Mouse (Mus musculus): ENCODE measurements around the gene Hps4. TPM values are rescaled to one million over a fixed set of nuclear protein-coding genes. Genes with fewer than 3 reads are reported as not detected.
A peak's percentile ranks its signal among the peaks of the same experiment; 100 is the strongest.
"Not testable (repeated sequence)": the region's sequence is repeated elsewhere in the genome, so short reads cannot be mapped to it uniquely, and the experiment has no call there.

The Hps4 gene
- total RNA-seq (2021), result 10 to 100 TPM; 25.7 to 29.6 TPM
- long read RNA-seq, experiment 1, partial matches to known transcripts, result 13 of 27 reads
- long read RNA-seq, experiment 1, other reads (novel, unspliced or antisense), result 7 of 27 reads
- long read RNA-seq, experiment 2, transcript Hps4-201 (14 exons, 2,836 nt), result major isoform, 6 of 18 reads
- long read RNA-seq, experiment 2, partial matches to known transcripts, result 6 of 18 reads
- long read RNA-seq, experiment 2, other reads (novel, unspliced or antisense), result 3 of 18 reads

DNA sequence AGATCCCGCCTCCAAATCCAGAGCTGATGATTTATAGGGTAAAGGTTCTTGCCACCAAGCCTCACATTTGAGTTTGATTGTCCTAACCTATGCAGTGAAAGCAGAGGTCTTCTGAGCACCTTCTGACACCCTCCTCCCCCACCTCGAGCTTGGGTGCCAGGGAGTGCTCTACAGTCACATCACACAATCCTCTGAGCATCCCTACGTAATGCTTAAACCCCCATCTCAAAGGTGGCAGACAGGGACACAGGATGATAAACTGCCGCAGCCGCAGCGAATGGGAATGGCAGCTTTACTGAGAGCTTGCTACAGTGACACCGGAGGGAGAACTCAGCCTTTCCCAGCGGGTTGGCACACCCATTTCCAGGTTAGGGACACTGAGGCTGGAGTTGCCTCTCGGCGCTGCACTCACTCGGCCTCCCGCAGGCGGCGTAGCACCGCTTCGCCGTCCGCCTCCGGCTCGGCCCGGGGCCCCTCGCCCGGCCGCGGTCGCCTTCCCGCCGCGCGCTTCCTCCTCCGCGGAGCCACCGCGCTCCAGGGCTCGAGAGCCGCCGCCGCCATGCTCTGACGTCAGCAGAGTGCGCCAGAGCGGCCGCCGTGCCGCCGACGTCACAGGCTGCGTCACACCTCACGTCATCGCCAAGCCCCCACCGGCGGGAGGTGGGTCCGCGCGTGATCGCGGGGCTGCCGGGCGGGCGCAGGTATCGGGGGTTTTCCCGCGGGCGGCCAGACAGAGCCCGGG is at the start of gene Hps4, which contains the start of gene Srrd:
Gene Hps4, plus strand, starts transcription at position 621 of the 742 bp plus-strand sequence.
Gene Srrd, minus strand, starts transcription at position 578 of the 742 bp plus-strand sequence.
- peak; percentile 94 for DNase-seq

DNA sequence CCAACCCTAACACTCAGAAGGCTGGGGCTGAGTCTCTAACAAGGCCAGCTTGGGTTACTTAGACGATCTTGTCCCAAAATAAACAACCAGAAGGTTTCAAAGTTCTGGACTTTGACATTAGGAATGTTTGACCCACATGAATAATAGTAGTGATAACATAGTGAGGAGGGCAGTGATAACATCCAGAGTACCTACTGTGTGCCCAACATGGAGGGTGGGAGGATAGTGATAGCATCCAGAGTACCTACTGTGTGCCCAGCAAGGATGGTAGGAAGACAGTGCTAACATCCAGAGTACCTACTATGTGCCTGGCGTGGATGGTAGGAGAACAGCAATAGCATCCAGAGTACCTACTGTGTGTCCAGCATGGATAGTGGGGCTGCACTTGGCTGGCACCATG is 49.1 kb upstream of the Hps4 start:
- DNase-seq, result no peak

DNA sequence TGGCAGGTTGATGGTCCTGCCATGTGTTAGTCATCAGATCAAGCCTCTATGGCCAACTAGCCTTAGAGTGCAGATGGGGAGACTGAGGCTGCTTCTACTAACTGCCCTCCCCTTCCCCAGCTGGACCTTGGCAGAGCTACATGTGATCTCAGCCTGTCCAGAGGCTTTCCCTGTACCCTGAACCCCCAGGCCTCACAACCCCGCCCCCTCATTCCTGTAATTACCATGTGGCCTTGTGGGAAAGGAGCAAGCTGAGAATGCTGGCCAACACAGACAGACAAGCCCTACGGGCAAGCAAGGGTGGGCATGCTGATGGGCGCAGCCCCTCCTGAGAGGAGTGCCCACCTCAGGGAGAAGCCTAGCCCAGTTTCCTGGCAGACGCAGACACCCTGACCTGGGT is 48.2 kb upstream of the Hps4 start:
- DNase-seq, result no peak

DNA sequence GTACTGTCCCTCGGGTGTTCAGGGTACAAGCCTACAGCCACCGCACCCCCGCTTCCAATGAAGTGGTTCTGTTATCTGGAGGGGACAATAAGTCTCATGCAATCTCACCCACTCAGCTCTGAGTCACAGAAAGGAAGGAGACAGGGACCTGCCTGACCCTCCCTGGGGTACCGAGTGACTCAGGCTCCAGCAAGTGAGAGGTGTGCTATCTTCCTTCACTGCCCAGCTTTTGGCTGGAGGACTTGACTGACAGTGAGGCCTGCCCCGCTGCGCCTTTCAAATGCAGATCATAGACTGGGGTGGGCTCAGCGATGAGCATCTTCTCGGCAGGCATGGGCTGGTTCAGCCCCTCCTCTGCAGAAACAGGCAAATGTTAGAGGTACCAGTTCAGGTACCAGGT is 47.7 kb upstream of the Hps4 start:
- DNase-seq, result no peak

DNA sequence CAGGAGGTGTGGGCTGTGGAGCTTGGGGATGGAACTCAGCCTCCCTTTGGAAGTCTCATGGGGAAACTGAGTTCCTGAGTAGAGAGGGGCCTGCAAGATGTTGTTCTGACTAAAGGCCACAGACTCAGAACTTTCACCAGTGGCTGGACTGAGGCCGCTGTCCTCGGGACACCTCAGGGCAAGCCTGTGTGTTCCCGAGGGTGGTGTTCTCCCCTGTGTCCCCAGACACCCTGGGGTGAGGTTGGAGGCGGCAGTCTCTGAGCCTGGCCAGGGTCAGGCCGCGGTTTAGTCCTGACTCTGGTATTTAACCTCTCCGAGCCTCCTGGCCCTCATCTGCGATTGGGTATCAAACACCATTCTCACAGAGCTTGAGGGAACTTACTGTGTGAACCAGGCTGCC is 47.3 kb upstream of the Hps4 start:
- no peak for DNase-seq

DNA sequence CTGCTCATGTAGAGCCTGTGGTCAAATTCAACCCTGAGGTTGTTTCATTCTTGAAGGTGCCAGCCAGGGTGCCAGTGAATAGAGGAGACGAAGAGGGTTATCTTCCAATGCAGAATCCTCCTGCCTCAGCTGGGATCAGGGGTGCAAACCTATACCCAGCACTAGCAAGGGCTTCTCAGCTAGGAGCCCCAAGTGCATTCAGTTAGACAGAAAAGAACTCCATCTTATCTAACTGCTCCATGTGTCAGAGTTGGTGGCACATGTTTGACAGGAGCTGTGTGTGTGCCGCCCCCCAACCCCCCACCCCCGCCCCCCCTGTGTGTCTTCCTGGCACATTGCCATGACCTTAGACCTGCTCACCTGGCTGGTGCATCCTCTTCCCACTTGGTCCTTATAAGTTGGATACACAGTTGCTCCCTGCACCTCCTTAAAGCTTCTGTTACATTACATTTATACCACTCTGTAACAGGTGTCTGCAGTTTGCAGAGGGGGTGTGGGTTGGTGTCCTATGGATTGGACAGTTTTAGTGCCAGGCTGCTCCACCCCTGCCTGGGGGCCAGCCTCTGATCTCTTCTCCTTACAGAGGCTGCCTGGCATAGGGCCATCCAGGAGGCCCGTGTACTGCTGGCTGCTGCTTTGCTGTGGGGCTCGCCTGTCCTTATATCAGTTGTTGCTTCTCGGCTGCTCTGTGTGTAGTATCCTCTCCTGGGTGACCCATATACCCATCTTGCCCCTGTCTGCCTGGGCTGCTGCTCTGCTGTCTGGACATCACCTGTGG is 46.3 kb upstream of the Hps4 start:
- DNase-seq, result no peak

DNA sequence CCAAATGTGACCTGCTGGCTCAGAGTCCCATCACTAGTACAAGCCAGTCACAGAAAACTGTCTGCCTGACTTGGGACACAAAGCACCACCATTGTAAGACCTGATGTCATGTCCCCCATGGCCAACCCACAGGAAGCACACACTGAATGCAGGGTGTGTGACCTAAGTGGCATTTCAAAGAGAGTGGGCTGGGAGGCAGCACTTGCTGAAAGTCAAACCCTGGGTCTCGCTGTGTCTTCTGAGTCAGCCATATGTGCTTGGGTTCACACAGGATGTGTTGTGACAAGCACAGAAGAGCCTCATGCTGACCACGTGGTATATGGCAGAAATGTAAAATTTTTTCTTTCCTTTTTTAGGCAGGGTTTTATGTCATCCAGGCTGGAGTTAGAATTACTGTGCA is 45.6 kb upstream of the Hps4 start:
- no peak for DNase-seq

DNA sequence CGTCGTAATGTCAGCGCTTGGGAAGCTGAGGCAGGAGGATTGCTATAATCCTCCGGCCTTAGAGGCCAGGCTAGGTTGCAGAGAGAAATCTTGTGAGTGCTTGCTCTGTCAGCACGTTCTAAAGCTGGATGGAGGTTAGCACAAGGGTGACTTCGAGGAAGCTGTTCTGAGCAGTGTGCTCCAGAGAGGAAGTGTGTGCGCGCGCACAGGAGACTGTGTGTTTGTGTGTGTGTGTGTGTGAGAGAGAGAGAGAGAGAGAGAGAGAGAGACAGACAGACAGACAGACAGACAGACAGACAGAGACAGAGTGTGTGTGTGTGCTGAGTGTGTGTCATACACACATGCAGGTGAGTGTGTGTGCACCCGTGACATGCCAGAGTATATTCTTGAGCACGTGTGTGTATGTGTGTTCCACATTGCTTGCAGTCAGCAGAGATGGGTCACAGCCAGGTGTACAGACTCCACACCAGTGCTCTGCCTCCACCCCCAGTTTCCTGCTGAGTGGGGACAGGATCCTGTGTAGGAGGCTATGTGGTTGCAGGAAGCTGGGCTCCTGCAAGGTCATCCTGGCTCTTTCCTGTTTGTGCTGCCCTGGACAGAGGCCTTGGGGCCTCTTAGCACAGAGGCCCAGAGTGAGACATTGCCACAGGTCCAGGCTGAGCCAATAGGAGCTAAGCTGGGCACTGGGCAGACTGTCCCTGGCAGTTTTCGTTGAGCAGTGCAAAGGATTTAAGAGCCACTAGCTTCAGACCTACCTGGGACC is 44.5 kb upstream of the Hps4 start:
- DNase-seq, result peak; percentile 81

DNA sequence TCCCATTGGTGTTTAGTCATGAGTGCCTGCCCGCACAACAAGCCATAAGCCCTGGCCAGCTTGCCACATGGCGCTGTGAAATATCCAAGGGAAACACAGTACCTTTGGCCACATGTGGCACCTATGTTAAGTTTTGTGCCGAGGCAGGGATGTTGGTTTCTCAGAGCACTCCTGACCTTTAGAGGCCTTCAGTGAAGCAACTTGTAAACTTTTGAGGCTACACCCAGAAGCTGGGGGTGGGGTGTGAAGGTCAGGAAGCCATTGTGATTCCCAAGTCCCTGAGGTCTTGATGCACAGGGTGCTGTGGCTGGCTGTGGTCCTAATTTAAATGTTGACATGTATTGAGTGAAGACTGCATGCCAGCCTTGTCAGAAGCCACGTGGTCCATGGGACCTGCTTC is 43.5 kb upstream of the Hps4 start:
- no peak for DNase-seq

DNA sequence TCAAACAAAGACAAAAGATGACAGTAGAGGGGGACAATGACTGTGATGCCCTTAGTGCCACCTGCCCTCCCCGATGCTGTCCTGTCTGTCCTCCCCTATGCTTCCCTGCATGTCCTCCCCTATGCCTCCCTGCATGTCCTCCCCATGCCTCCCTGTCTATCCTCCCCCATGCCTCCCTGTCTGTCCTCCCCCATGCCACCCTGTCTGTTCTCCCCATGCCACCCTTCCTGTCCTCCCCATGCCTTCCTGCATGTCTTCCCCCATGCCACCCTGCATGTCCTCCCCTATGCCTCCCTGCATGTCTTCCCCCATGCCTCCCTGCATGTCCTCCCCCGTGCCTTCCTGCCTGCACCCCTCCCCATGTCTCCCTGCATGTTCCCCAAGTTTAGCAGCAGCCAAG is 42.8 kb upstream of the Hps4 start:
- DNase-seq, result no peak

DNA sequence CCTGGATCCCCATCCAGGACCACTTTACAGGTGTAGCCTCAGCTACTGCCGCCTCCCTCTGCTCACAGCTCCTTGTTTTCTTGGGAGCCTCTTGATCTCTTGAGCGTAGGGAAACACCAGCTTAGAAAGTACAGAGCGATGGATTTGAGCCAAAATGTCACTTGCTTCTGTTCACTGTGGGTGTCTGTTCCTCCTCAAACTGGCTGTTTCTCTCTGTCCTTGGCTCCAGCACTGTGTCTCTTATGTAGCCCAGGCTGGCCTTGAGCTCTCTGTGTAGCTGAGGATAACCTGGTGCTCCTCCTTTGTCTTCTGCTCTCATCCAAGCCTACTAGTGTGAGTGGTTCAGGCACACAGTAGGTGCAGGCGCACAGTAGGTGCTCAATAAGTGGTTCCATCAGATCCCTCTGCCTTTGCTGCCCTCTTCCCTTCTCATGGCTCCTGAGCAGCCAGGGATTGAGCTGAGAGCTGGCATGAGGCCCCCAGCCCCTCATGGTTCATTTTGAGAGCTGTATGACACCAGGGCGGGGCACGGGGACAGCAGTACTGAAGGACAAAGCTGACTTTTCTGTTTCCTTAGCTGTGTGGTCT is 42.1 kb upstream of the Hps4 start:
- no peak for DNase-seq

DNA sequence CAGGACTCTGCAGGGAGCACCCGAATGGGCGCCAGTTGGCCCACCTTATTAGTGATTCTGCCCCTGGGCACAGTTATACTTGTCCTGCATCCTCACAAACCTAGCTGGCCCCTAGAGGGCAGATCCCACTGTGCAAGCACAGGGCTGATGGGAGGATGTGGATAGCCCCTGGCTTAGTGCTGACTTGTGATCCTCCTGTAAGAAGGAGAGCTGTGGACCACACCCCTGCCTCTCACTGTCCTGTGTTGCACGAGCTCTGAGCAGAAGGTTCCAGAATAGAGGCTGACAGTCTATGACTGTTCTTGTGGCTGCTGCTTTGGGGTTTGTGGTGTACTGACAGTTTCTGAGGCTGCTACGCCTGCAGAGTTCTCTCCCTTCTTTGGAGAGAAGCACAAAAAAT is 41.2 kb upstream of the Hps4 start:
- DNase-seq, result no peak

DNA sequence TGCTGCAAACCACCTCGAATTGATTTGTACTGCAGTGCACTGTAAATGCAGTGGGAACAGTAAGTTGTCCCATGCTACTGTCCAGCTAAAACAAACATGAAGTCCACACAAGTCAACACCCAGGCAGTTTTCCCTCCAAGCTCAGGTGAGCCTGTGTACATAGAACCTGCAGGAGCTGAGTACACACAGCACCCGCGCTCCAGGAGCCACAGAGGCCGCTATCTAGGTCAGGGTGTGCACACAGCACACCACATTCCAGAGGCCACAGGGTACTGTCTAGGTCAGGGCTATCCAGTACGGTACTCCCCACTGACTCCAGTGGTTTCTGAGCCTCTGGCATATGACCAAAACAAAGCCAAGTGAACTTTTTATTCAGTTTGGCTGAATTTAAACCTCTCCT is 40.6 kb upstream of the Hps4 start:
- no peak for DNase-seq

DNA sequence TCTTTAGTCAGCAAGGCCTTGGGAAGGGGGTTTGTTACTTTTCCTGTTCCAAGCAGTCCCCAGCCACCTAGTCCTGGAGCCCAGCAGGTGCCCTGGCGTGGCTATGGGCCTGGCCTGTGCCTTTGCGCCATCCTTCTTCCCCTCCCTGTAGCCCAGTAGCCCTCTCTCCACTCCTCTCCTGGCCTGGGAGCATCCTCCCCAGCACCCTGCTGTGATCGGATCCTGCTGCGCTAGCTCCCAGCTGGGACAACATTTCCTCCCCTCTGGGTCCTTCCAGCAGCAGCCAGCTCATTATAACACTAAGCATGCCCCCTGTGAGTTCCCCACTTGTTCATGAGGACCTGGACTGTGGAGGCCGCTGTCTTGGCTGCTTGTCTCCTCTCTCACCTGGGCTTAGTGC is 37.0 kb upstream of the Hps4 start:
- no peak for DNase-seq

DNA sequence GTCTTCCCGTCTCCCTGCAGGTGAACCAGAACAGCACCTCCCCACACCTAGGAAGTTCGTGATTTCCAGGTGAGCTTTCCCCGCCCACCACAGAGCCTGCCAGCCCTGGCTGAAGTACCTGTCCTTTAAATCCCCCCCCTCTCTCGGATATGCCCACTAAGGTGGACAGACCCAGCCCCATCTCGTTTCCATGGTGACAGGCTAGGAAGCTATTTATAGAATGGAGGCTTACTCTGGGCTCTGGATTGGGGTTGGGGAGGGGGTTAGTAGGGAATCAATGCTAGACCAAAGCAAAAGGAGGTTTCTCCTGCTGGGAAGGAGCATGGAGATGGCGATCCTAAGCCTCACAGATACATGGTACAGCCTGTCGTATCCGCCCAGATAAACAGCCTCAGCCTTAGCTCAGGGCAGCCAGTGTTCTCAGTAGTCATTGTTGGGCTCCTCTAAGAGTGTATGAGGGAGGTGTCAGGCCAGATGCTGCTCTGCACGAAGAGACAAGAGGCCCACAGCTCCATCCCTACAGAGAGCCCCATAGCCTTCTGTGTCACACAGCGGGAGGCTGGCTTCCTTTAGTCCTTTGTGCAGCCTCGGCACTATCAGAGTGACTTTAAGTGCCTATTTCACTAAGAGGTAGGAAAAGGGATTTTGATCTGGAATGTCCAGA is 29.5 kb upstream of the Hps4 start:
- DNase-seq, result no peak

DNA sequence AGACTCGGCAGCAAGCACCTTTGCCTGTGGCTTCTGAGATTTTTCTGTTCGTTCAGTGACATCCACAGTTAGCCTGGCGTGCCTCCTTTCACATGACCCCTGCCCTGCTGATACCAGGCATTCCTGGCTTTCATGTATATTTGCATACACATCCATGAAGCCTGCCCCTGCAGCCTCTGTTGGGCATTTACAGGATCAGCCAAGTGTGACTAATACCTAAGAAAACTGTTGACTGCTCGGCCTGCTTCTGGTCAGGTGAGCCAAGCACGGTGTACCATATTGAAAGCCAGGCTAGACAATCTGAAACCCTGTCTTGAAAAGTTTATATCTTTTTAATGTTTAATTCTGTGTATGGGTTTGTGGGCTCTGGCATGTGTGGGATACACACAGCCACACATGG is 26.4 kb upstream of the Hps4 start:
- DNase-seq, result no peak

DNA sequence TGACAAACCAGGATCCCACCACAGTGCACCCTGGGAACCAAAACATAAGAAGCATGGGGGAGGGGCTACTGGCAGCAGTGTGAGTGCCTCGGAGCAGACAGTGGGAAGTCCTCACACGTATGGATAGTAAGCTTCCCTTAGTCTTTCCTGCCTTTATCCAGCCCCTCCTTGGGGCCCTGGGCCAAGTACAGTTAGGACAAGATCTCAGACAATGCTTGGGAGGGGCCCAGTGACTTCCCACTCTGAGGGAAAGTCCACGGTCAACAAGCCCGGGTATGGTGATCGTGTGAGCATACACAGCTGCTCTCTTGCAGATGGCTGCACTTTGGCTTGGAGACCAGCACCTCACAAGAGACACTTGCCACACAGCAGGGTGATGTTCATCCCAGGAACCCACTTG is 25.6 kb upstream of the Hps4 start:
- DNase-seq, result no peak

DNA sequence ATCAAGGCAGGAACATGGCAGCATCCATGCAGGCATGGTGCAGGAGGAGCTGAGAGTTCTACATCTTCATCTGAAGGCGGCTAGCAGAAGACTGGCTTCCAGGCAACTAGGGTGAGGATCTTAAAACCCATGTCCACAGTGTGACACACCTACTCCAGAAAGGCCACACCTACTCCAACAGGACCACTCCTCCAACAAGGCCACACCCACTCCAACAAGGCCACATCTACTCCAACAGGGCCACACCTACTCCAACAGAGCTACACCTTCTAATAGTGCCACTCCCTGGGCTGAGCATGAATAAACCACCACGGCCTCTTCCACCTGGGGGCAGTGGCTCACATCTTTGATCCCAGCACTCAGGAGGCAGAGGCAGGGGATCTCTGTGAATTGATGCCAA is 23.5 kb upstream of the Hps4 start:
- DNase-seq, result not testable (repeated sequence)

DNA sequence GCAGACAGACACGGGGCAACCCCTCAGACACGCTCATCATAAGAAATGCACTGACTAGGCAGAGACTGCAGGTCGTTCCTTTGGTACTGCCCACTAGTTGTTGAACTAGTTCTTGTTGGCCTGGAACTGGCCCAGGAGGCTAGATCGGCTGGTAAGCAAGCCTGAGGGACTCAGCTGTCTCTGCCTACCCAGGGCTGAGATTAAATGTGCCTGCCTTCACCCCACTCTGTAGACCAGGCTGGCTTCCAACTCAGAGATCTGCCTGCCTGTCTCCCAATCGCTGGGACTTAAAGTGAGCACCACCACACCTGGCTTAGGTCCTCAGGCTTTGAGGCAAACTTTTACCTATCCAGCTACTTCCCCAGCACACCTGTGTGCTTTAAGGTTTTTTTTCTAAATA is 22.5 kb upstream of the Hps4 start:
- no peak for DNase-seq

DNA sequence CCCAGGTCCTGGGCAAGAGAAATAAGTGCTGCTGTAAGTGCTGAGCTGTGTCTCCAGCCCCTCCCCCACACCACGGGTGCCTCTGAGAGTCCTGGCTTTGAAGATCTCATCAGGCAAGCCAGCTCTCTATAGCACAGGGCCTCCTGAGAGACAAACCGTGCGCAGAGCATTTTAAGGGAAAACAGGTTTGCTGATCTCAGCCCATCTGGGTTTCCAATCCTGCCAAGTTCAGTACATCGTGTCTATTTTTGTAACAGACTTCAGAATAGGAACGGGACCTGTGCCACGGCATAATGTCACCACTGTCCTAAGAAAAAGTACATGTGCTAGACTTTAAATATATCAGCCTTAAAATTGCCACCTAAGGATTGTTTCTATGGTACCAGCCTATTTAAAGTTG is 21.9 kb upstream of the Hps4 start:
- DNase-seq, result no peak

DNA sequence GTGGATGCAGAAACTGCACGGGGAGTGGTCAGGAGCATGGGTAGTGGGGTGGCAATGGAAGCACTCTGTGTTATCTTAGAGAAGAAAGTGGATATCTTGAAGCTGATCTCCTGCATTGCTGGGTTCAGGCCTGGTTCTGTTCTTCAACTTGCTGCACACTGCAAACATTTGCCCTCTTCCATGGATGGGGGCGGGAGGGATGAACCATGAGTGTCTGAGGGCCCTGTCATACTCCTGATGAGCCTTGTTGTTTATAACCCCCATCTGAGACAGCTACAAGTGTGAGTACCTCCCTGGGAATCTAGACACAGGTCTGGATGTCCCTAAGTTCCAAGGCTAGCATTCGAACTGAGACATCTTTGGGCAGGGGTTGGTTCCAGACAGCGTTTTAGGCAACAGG is 21.5 kb upstream of the Hps4 start:
- DNase-seq, result no peak

DNA sequence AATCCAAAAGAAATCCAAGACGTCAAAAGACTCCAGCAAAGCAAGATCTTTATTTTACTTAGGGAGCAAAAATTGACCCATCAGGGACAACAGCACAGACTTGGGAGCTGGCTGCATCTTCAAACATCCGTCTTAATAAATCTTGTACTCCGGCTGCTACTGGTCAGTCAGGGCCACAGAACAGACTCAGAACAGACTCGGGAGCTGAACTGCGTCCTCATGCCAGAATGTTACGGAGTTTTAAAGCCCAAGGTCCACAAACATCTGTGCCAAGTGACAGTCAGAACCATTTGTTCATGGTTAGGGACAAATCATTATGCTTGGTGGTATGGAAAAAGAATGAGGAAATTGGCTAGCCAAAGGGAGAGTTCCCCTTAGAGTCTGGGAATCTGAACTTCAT is 19.6 kb upstream of the Hps4 start:
- peak; percentile 43 for DNase-seq

Data from adrenal gland, postnatal 10 days (tissue).